Mouse (Mus musculus) kidney, adult 2 months (tissue): Measurements from ENCODE around the gene Hoxa5.

Experiments
- CTCF ChIP-seq: fragments of 200-500 bp; conservative IDR thresholded peaks from 2 replicates; pipeline ENCODE4 v1.5.1; 2011; ENCODE audit warnings: low read depth, mild to moderate bottlenecking, control low read depth, low read length, moderate library complexity, mixed read lengths; ENCODE audit not compliant: insufficient read depth, insufficient read length
- POLR2A ChIP-seq: fragments of 200-500 bp; IDR thresholded peaks from one replicate; pipeline ENCODE4 v1.6.1; 2011; ENCODE audit warnings: low read depth, low read length, control low read depth

DNA sequence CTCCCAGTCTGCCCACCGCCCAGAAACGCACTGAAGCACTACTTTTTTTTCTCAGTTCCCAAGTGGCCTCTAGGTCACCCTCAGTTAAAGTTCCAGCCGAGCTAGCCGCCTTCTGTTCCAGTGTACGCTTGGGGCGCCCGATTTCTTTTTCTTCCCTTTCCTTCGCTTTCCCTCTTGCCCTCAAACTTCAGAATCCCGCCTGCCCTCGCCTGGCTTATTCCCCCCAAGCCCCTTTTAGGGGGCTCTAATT is 1.3 kb downstream of the Hoxa5 start:
- TF ChIP-seq CTCF (no peak), POLR2A (no peak)
